Mouse (Mus musculus) right cerebral cortex, postnatal 10 days (tissue): ENCODE data around the gene Ptprg.
"Not testable (repeated sequence)": the region's sequence is repeated elsewhere in the genome, so short reads cannot be mapped to it uniquely, and the experiment has no call there.

ENCODE experiments used
- DNase-seq, 2 experiments: peaks; one replicate each; pipeline ENCODE4 v3.0.0; 2021; ENCODE audit warnings: low spot score in 2 of 2

The Ptprg gene

DNA sequence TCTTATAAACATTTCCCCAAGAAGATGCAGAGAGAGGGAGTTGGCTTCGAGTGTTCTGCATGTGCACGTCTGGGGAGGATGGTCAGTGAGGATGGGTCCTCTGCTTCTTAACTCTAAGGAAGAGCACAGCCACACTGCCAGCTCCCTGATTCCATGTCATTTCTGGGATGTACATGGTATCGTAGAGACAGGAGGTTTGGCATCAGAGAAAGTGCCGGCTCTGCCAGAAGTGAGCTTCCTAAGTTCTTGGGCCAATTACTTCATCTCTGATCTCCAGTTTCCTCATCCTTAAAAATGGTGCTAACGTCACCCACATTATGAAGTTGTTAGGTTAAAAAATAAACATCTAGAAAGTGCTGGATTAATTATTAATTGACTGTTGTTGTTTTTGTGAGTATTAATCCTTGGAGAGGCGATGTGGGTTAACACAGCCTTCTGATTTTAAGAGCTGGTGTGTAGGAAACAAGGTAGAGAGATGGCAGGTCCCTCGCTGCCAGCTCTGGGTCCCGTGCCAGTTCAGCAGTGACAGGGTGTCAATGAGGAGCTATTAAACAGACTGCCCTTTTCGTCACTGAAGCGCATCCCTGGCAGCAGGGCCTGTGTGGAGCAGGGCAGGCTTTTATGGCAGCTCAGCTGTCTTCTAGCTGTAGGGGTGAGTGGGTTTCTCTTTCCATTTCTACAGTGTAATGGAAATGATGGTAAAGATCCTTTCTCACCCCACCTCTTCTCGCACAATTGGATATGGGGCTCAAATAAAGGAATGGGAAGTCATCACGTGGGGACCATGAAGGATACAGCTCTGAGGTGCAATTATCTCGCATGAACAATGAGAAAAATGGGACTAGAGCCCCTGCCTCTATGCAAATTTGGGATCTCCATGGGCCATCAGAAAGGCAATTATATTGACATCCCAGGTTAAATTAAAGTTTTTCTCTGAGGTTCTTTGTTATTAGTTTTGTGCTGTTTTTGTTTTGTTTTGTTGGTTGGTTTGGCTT is 646.9 kb downstream of the Ptprg start:
- peak in 1 of 2 experiments; percentile 44 for DNase-seq

DNA sequence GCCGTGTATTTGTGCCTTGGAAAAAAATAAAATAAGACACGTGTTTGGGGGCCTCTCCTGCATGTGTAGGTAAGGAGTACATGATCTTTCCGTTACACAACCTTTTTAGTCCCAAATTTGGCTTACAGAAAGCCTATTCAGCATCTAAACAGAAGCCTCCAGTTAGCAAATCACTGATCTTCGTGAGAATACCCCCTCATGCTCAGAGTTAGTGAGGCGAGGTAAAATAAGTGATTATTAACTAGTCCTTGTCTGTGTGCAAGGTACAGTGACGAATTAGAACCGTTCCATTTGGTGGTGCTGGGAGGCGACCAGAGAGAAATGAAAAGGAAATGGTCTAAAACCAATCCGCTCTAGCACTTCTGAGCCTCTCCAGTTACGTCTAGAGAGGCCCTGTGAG is 648.9 kb downstream of the Ptprg start:
- no peak for DNase-seq

DNA sequence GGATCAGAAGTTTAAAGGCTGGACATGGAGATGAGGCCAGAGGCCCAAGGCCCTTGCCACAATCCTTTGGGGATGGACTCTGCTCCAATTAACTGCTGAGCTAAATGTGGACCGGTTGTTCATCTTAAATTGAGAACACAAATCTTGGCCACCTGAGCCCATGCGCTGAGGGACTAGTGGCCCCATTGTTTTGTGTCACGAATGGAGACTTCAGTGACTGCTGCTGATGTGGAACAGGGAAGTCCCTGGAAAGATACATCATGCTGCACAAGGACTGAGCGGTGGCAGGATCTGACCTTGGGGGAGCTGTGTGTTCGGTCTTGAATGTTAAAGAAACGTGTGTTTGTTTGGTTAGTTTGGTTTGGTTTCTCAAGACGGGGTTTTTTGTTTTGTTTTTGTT is 649.7 kb downstream of the Ptprg start:
- DNase-seq, result no peak

DNA sequence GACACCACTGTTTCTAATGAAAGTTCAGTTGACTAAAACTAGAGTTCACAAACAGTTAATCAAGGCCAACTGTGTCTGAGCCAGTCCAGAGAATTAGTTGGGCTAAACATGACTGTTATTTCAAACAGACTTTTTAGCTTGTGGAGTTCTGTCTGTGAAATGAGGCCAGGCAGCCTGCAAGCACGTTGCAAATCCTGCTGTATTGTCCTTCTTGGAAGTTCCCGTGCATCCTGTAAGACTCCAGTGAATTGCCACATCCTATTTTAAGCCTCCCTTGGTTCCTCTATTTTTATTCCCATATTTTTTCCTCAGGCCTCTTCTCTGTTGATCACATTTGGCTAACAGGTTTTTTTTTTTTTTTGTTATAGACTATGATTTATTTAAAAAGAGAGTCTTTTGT is 652.8 kb downstream of the Ptprg start:
- peak; percentile 29 to 58 for DNase-seq

DNA sequence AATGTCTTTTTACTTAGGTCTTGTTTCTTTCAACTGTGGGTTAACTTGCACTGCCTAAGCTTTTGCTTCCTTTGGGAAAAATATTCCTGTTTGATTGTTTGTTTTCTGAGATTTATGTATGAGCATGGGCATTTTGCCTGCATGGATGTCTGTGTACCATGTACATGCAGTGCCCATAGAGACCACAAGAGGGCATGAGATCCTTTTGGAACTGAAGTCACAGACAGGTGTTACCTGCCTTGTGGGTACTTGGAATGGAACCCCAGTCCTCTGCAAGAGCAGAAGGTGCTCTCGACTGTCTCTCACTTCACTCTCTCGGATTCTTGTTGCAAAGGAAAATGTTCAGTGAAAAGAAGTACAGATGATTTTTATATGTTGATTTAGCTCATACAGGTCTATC is 655.2 kb downstream of the Ptprg start:
- DNase-seq, result peak in 1 of 2 experiments; percentile 35

DNA sequence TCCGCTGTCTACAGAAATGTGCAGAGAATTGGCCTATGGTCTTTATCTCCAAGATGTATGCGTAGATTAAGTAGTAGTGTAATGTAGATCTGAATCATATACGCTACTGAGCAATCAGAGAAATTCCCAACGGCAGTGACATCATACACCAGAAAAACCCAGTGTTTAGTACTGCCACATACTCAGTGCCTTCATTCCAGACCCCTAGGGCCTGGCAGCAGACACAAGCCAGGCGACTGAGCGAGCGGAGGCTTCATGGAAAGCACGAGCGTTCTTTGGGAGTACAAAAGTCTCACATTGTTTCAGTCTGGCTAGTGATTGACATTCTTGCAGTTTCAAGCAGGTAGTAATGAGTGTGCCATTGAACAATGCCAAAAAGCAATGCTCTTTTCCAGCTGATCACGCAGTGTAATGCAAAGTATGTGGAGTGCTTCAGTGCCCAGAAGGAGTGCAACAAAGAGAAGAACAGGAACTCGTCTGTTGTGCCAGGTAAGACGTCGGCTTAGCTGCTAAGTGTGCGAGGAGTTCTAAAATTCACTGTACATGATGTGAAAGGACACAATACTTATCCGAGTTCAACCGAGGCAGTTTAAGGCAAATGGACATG is 665.3 kb downstream of the Ptprg start:
- DNase-seq, result no peak

DNA sequence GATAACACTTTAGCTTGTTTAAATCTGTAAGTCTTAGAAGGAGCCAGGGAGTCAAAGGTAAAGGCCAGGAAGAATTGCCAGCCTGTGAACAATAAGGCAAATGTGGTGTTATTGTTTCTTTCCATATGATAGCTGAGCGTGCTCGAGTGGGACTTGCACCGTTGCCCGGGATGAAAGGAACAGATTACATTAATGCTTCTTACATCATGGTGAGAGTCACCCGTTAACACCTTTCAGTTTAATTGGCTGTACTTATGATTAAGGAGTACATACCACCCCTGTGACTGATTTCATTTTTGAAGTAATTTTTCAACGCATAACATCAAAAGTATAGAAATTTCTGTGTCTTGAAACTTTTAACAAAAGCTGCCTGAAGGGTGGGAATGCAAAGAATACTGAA is 666.5 kb downstream of the Ptprg start:
- DNase-seq, result no peak

DNA sequence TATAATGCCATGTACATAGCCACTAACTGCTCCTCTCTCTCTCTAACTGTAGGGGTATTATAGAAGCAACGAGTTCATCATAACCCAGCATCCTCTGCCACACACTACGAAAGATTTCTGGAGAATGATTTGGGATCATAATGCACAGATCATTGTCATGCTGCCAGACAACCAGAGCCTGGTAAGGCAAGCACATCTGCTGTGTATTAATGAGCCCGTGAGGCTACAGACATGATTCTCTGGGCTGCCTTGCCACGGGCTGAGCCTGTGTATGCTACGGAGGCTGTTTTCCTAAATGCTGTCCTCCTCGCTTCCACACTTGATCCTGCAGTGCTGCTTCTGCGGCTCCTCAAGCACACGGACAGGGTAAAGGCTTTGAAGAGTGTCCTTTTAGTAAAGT is 667.2 kb downstream of the Ptprg start:
- no peak for DNase-seq

DNA sequence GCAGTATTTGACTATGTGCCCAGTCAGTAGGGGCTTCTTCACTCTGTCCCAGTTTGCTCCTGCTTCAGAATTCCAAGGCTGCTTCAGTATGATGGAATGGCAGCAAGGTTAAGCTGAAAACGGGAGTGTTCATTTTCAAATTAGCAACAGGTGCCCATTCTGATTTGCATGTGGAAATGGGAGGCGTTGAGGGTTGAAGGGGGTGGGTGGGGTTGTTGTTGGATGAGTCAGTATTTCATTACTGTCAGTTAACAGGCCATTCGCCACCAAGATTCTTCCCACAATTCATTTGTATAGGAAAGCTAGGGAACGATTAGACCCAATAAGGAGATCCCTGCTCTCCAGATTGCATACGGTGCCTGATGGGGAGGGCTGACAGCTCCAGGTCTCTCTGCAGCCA is 668.2 kb downstream of the Ptprg start:
- DNase-seq, result no peak

DNA sequence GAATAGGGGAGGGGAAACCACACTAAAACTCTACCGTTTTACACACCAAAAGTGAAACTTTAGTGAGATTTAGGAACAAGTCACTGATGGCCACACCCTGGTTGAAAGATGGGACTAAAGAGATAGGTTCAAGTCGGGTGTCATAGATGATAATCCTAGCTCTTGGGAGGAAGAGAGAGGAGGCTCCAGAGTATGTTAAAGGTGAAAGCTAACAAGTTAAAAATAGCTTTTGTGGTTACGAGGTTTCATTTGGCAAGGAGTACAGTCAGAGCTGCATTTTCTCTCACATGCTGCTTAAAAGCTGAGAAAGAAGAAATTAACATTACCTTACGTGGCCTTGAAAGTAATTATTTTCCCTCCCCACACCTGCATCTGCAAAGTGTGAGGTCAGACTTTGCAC is 690.4 kb downstream of the Ptprg start:
- DNase-seq, result no peak

DNA sequence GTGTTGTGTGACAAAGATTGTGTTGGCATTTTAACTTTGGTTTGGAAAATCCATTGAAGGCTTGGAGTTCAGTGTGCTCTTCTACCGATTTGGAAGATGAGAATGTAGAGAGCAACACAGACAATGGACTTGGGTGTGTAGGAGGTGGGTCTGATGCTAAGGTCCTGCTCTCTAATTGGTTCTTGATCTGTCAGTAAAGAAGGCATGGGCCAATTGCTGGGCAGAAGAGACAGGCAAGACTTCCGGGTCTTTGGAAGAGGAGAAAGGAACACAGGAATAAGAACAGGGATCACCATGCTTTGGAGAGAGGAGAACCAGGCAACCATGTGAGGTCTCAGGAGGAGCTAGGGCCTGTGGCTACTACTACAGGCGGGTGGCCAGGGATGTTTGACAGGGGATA is 722.7 kb downstream of the Ptprg start:
- no peak for DNase-seq

DNA sequence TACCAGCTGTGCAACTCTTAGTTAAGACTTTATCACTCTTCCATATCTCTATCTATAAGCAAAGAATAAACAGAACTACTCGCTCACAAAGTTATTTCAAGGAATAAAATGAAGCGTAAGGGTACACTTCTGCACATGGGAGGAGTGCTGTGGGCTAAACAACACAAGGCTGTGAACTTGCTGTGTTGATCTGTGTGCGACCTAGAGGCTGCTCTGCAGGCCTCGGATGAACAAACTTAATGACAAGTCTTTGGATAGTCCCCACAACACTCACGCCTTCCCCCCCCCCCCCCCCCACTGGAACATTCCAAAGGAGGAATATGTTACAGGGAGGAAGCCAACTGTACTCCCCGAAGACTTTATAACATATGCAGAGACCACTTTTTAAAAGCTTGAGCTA is 730.3 kb downstream of the Ptprg start, which contains the start of gene Gm49355:
Gene Gm49355, plus strand, starts transcription at position 336 of the 400 bp plus-strand sequence.
- DNase-seq, result no peak

DNA sequence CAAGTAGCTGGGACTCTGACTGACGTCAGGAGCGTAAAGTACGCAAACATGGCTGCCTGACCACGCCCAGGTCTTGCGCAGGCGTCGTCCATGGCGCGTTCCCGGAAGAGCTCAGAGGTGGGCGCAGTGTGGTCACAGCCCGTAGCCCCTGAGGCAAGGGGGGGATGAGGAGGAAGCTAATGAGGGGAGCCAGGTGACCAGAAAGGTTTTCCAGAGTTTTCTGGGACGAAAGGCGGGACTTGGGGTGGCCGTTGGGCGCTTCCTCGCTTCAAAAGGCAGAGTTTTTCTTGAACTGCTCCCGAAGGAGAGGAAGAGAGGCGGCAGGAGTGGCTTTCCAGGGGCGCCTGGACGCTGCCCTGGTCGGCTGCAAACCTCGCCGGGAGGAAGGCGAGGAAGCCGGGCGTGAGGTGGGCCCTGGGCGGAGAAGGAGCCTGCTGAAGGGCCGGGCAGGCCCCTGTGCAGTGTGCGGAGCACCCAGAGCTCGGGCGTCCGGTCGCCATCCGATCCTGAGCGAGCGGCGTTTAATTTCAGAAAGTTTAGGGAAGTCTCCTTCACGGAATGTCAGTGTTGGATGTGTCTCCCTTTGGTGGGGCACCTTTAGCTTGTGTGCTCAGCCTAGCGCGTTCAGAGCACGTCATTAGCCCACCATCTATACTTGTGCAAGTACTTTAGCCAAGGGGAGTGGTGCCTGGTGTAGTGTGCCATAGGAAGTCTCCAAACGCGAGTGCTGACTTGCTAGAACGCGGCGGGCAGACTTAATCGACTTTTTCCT is 731.0 kb downstream of the Ptprg start, which contains the start of gene 3830406C13Rik:
Gene 3830406C13Rik, plus strand, starts transcription at position 33 of the 772 bp plus-strand sequence.
- peak; percentile 92 to 93 for DNase-seq

DNA sequence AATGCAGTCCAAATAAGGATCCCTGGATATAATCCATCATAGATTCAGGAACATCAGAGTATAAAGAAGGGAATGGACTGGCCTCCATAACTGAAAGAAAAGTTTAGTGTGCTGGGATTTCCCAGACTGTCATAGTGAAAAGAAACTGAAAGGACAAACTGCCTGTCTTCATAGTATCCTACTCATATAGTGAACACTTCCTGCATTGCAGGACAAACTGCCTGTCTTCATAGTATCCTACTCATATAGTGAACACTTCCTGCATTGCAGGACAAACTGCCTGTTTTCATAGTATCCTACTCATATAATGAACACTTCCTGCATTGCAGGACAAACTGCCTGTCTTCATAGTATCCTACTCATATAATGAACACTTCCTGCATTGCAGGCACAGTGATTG is 736.4 kb downstream of the Ptprg start:
- DNase-seq, result not testable (repeated sequence)
